Mouse (Mus musculus) G1E (cell line): ENCODE data around the gene Dctn3.
"Not testable (repeated sequence)": the region's sequence is repeated elsewhere in the genome, so short reads cannot be mapped to it uniquely, and the experiment has no call there.

Experiments
- CTCF ChIP-seq: IDR thresholded peaks from 2 replicates; pipeline ENCODE4 v1.5.1; 2012; ENCODE audit warnings: low read depth, low read length, inconsistent platforms, mixed read lengths
- GATA1 ChIP-seq: IDR thresholded peaks from 2 replicates; pipeline ENCODE4 v1.6.1; 2012; ENCODE audit warnings: borderline replicate concordance, low read length, inconsistent platforms, mixed read lengths
- GATA2 ChIP-seq: IDR thresholded peaks from 2 replicates; pipeline ENCODE4 v1.6.1; 2012; ENCODE audit warnings: low read depth, low read length, inconsistent platforms, borderline replicate concordance
- POLR2AphosphoS5 ChIP-seq: IDR thresholded peaks from 2 replicates; pipeline ENCODE4 v1.6.1; 2012; ENCODE audit warnings: low read depth, low read length, inconsistent platforms; ENCODE audit not compliant: insufficient replicate concordance
- TAL1 ChIP-seq: conservative IDR thresholded peaks from 2 replicates; pipeline ENCODE4 v1.6.1; 2012; ENCODE audit warnings: low read depth, low read length, inconsistent platforms, mixed read lengths

- not testable (repeated sequence) for TF ChIP-seq GATA1, CTCF, POLR2AphosphoS5, TAL1, GATA2
These were observed 27.2 kb downstream of the Dctn3 start for GRCm38 (mm10) chr4:41695800-41696199.
